Mouse (Mus musculus) ES-E14 (cell line): ENCODE measurements around the gene Pafah1b2. TPM values are rescaled to one million over a fixed set of nuclear protein-coding genes. Genes with fewer than 3 reads are reported as not detected.

ENCODE experiments used
- DNase-seq: peaks from one replicate; pipeline ENCODE4 v3.0.0-alpha.2; 2013; ENCODE audit warnings: low read depth, low spot score
- H3K27ac ChIP-seq: 2 replicates; pipeline ENCODE4 v1.5.1; 2012; ENCODE audit warnings: low read depth, mild to moderate bottlenecking, low read length, moderate library complexity, mixed read lengths; ENCODE audit not compliant: poor library complexity, insufficient read depth, severe bottlenecking
- H3K36me3 ChIP-seq: 2 replicates; pipeline ENCODE4 v1.6.1; 2012; ENCODE audit warnings: mild to moderate bottlenecking, low read length, moderate library complexity, mixed read lengths; ENCODE audit not compliant: control insufficient read depth, poor library complexity, insufficient read depth, severe bottlenecking
- H3K4me1 ChIP-seq, 2 experiments: fragments of 150-350 bp in 1 of 2; sonication (generic) in 1 of 2; 2 replicates each; pipeline ENCODE4 v1.6.1; 2012; ENCODE audit warnings: low read length in 2 of 2, mild to moderate bottlenecking in 1 of 2, mixed read lengths in 1 of 2; ENCODE audit not compliant: control insufficient read depth in 2 of 2, insufficient read depth in 2 of 2, poor library complexity in 1 of 2
- H3K4me3 ChIP-seq, 2 experiments: fragments of 150-350 bp in 1 of 2; sonication (generic) in 1 of 2; 2 replicates each; pipeline ENCODE4 v1.5.1; 2012; ENCODE audit warnings: low read length in 2 of 2, low read depth in 1 of 2, mild to moderate bottlenecking in 1 of 2, mixed read lengths in 1 of 2; ENCODE audit not compliant: insufficient read depth in 1 of 2, poor library complexity in 1 of 2, severe bottlenecking in 1 of 2
- H3K9ac ChIP-seq: 2 replicates; pipeline ENCODE4 v1.6.1; 2012; ENCODE audit warnings: low read depth, mild to moderate bottlenecking, low read length, mixed read lengths; ENCODE audit not compliant: poor library complexity, insufficient read depth, severe bottlenecking
- H3K9me3 ChIP-seq: fragments of 150-350 bp; sonication (generic); 2 replicates; pipeline ENCODE4 v1.6.1; 2012; ENCODE audit warnings: low read depth, mild to moderate bottlenecking, low read length; ENCODE audit not compliant: control insufficient read depth, insufficient read depth
- CHD2 ChIP-seq: IDR thresholded peaks from 2 replicates; pipeline ENCODE4 v1.6.1; 2014; ENCODE audit warnings: mild to moderate bottlenecking, low read depth, low read length, inconsistent platforms
- HCFC1 ChIP-seq: IDR thresholded peaks from 2 replicates; pipeline ENCODE4 v1.6.1; 2012; ENCODE audit warnings: low read length, inconsistent platforms, borderline replicate concordance; ENCODE audit not compliant: insufficient read depth
- MAFK ChIP-seq: IDR thresholded peaks from 2 replicates; pipeline ENCODE4 v1.6.1; 2014; ENCODE audit warnings: mild to moderate bottlenecking, low read depth, low read length, inconsistent platforms; ENCODE audit not compliant: insufficient read depth
- ZC3H11A ChIP-seq: IDR thresholded peaks from 2 replicates; pipeline ENCODE4 v1.6.1; 2012; ENCODE audit warnings: low read depth, mild to moderate bottlenecking, inconsistent platforms, low read length, borderline replicate concordance
- ZNF384 ChIP-seq: IDR thresholded peaks from 2 replicates; pipeline ENCODE4 v1.6.1; 2012; ENCODE audit warnings: low read depth, low read length, inconsistent platforms
- in situ Hi-C, 2 experiments: fragments of 600-800 bp; cut with MboI; formaldehyde crosslinking; loops; one replicate each; pipeline ENCODE4 v1.15.1; 2025; ENCODE audit warnings: low sequenced_read_pairs in 2 of 2, inconsistent platforms in 1 of 2; ENCODE audit not compliant: unreplicated experiment in 2 of 2
- total RNA-seq: library from RNA; depleted of rRNA; stranded (reverse); fragments of 300-350 nt; gene quantifications from 2 replicates; pipeline ENCODE4 v1.2.3, GENCODE M21; 2012; rRNA removed

Gene Pafah1b2
- total RNA-seq = 51.1 and 64.9 TPM in 2 replicates

- peak within 1 kb of the TSS; percentile 83 to 98 for H3K4me3 ChIP-seq
- in situ Hi-C loops = no loop called here
- no peaks in the 10 kb centered on the region for H3K9me3 ChIP-seq
- peak within 1 kb of the TSS; percentile 91 for H3K9ac ChIP-seq
- no peaks in the 10 kb centered on the region for H3K36me3 ChIP-seq
- DNase-seq = peak; percentile 81
- TF ChIP-seq MAFK (no peak), ZNF384 (no peak), HCFC1 (no peak), ZC3H11A (no peak), CHD2 (no peak)
- H3K4me1 ChIP-seq = peaks cover 4 to 18% of the 10 kb centered on the region in 2 experiments; a peak in 3 of 4 replicates
- peak within 1 kb of the TSS; percentile 45; the same call in 1 of the 2 replicates for H3K27ac ChIP-seq
These were observed at the start of gene Pafah1b2, which contains the start of gene Sik3 for GRCm38 (mm10) chr9:46012091-46013008. Gene Pafah1b2 (minus strand): TSS chr9:46012690. Gene Sik3 (plus strand): TSS chr9:46012820.

- no peak overlapping the region for H3K4me3 ChIP-seq
- no peak for DNase-seq
- in situ Hi-C loops = no loop called here
- H3K36me3 ChIP-seq = no peaks in the 10 kb centered on the region
- H3K9me3 ChIP-seq = no peaks in the 10 kb centered on the region
- no peaks in the 10 kb centered on the region for H3K4me1 ChIP-seq
- TF ChIP-seq HCFC1 (no peak), ZNF384 (no peak), MAFK (no peak), CHD2 (no peak), ZC3H11A (no peak)
- H3K9ac ChIP-seq = no peak overlapping the region
- no peak overlapping the region for H3K27ac ChIP-seq
These were observed 49.4 kb upstream of the Pafah1b2 start for GRCm38 (mm10) chr9:46061696-46062425.

GRCm38 (mm10) chr9:46060249-46060648, 47.8 kb upstream of the Pafah1b2 start:
- Histone ChIP-seq H3K4me3 (no peak overlapping the region), H3K9ac (no peak overlapping the region), H3K36me3 (no peaks in the 10 kb centered on the region), H3K27ac (no peak overlapping the region), H3K4me1 (peaks cover 0 to 3% of the 10 kb centered on the region in 2 experiments; a peak in 1 of 4 replicates), H3K9me3 (no peaks in the 10 kb centered on the region)
- in situ Hi-C loops = no loop called here
- TF ChIP-seq MAFK (no peak), CHD2 (no peak), HCFC1 (no peak), ZNF384 (no peak), ZC3H11A (no peak)
- no peak for DNase-seq

- no peaks in the 10 kb centered on the region for H3K36me3 ChIP-seq
- TF ChIP-seq CHD2 (no peak), HCFC1 (no peak), MAFK (no peak)
- H3K27ac ChIP-seq = no peak overlapping the region
- H3K4me3 ChIP-seq = no peak overlapping the region
- H3K4me1 ChIP-seq = peaks cover 0 to 7% of the 10 kb centered on the region in 2 experiments; a peak in 1 of 4 replicates
- in situ Hi-C loops = no loop called here
- DNase-seq = no peak
- no peak overlapping the region for H3K9ac ChIP-seq
- H3K9me3 ChIP-seq = no peaks in the 10 kb centered on the region
These were observed 45.6 kb upstream of the Pafah1b2 start for GRCm38 (mm10) chr9:46058065-46058464.
